Mouse (Mus musculus) bone marrow macrophage, adult 2 months (primary cell): ENCODE measurements around the gene Trim47. TPM values are rescaled to one million over a fixed set of nuclear protein-coding genes. Genes with fewer than 3 reads are reported as not detected.

Source experiments
- H3K27ac ChIP-seq: 2 replicates; pipeline ENCODE4 v1.5.1; 2012; ENCODE audit warnings: low read depth, low read length; ENCODE audit not compliant: insufficient read depth
- H3K4me1 ChIP-seq: 2 replicates; pipeline ENCODE4 v1.6.1; 2012; ENCODE audit warnings: low read length; ENCODE audit not compliant: control insufficient read depth, insufficient read depth
- H3K4me3 ChIP-seq: 2 replicates; pipeline ENCODE4 v1.5.1; 2012; ENCODE audit warnings: mild to moderate bottlenecking, low read length, moderate library complexity; ENCODE audit not compliant: insufficient read depth
- CTCF ChIP-seq: IDR thresholded peaks from 2 replicates; pipeline ENCODE4 v1.5.1; 2012; ENCODE audit warnings: low read depth, mild to moderate bottlenecking, low read length, moderate library complexity
- POLR2A ChIP-seq: IDR thresholded peaks from 2 replicates; pipeline ENCODE4 v1.6.1; 2012; ENCODE audit warnings: mild to moderate bottlenecking, low read depth, low read length, borderline replicate concordance
- polyA plus RNA-seq: library from polyadenylated mRNA; stranded (reverse); fragments of >200 nt; gene quantifications from 2 replicates; pipeline ENCODE4 v1.2.4, GENCODE M21; 2012; ENCODE audit not compliant: missing spikeins, insufficient read depth, insufficient read length

Trim47 gene
- 32.1 and 38.5 TPM in 2 replicates for polyA plus RNA-seq

- no peak within 1 kb of the TSS for H3K4me3 ChIP-seq
- peaks cover 17% of the 10 kb centered on the region for H3K4me1 ChIP-seq
- TF ChIP-seq CTCF (no peak), POLR2A (no peak)
- H3K27ac ChIP-seq: no peak within 1 kb of the TSS
These were observed at the start of gene Trim47 for GRCm38 (mm10) chr11:116127156-116127980. TSS of gene Trim47 (minus strand) at chr11:116127210.

DNA sequence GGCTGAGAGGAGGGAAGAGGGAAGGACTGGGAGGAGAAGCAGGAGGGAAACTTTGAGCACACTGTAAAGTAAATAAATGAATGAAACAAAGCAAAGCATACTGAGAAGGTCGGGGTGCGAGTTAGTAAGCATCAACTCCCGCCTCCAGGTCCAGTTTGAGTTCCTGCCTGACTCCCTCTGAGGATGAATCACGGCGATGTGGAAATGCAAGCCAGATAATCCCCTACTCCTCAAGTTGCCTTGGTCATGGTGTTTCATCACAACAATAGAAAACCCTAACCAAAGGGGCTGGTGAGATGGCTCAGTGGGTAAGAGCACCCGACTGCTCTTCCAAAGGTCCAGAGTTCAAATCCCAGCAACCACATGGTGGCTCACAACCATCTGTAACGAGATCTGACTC is 49.0 kb upstream of the Trim47 start:
- H3K4me3 ChIP-seq: no peak overlapping the region
- no peak for TF ChIP-seq POLR2A
- no peak for TF ChIP-seq CTCF
- peaks cover 1% of the 10 kb centered on the region for H3K4me1 ChIP-seq
- H3K27ac ChIP-seq: no peak overlapping the region

DNA sequence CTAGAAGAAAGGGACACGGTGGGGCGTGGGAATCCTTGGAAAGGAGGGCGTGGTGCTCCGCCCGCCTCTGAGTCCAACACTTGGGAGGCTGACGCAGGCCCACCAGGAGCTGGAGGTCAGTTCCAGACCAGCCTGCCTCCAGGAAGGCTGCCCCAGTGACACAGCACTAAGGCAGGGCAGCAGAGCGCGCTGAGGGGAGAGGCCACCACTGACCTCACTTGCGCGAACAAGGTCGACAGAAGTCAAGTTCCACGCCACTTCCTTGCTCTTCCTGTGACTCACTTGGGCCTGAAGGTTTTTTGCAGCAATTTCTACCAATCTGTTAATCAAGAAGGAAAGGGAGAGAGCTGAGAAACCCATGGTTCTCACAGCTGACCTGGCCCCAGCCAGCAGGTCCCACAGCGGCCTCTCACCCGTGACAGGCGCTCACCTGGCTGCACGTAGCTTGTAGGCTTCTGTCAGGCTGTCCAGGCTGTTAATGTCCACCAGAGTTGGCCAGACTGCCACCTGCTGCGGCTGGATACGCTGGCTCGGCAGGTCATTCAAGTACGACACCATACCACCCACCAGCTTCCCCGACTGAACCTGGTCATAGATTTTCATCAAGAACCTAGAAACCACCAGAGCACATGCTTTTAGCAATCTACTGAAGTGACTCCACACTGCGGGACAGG is 47.9 kb upstream of the Trim47 start:
- peaks cover 10% of the 10 kb centered on the region for H3K4me1 ChIP-seq
- no peak overlapping the region for H3K27ac ChIP-seq
- TF ChIP-seq POLR2A: no peak
- TF ChIP-seq CTCF: no peak
- no peak overlapping the region for H3K4me3 ChIP-seq

- TF ChIP-seq CTCF (no peak), POLR2A (no peak)
- Histone ChIP-seq H3K4me1 (peaks cover 16% of the 10 kb centered on the region), H3K27ac (no peak overlapping the region), H3K4me3 (no peak overlapping the region)
These were observed 44.9 kb upstream of the Trim47 start for GRCm38 (mm10) chr11:116171959-116172358.

GRCm38 (mm10) chr11:116170003-116170800 is 43.2 kb upstream of the Trim47 start:
- no peak overlapping the region for H3K4me3 ChIP-seq
- TF ChIP-seq POLR2A: no peak
- no peak for TF ChIP-seq CTCF
- peaks cover 17% of the 10 kb centered on the region for H3K4me1 ChIP-seq
- H3K27ac ChIP-seq: no peak overlapping the region

- H3K27ac ChIP-seq: no peak overlapping the region
- H3K4me3 ChIP-seq: no peak overlapping the region
- peaks cover 17% of the 10 kb centered on the region for H3K4me1 ChIP-seq
- TF ChIP-seq CTCF: no peak
- no peak for TF ChIP-seq POLR2A
These were observed 42.2 kb upstream of the Trim47 start for GRCm38 (mm10) chr11:116169214-116169613.

DNA sequence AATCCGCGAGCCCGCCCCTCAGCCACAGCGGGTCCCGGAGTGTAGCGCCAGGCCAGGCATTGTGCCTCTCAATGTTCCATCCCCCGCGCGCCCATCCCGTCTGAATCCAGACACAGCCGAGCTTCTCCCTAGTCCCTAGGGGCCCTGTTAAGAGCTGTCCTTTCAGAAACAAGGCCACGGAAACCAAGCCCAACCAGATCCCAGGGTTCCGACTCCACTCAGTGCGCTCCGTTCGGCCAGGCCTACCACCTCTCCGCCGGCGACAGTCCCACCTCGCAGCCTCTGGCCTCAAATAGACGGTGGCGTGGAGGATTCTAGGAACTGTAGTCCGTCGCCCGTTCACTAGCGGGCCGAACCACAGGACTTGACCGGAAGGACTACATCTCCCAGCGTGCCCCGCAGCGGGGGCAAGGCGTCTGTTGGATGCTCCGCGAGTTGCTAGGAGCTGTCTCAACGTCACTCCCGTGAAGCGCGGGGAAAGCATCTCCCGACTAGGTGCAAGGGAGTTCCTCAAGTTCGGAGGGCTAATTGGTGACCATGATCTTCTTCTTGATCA is 41.0 kb upstream of the Trim47 start, which contains the start of gene Fbf1:
Gene Fbf1, minus strand, starts transcription at position 283 of the 556 bp plus-strand sequence.
- no peak within 1 kb of the TSS for H3K27ac ChIP-seq

DNA sequence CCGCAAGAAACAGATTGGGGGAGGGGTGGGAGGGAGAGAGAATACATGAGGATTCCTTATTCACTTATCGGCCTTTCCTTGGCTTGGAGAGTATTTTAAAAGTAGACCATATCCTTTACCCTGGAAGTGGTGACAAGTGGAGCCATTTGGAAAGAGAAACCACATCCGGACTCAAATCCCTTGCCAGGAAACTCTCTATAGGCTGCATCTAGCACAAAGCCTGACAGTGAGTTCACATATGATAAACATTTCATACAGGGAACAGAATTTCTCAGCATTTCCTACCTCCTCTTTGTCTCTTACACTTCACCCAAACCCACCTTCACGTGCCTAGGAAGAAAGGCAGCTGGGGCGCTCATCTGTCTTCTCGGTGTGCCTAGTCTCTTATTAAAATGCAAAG is 40.2 kb upstream of the Trim47 start:
- H3K4me1 ChIP-seq: peaks cover 17% of the 10 kb centered on the region
- no peak for TF ChIP-seq CTCF
- TF ChIP-seq POLR2A: no peak
- peak overlapping the region; percentile 73 for H3K4me3 ChIP-seq
- no peak overlapping the region for H3K27ac ChIP-seq

More for the DNA sequence above, 41.0 kb upstream of the Trim47 start, which contains the start of gene Fbf1:
- TF ChIP-seq CTCF (no peak), POLR2A (no peak)
- Histone ChIP-seq H3K4me3 (peak within 1 kb of the TSS; percentile 73), H3K4me1 (peaks cover 17% of the 10 kb centered on the region)

DNA sequence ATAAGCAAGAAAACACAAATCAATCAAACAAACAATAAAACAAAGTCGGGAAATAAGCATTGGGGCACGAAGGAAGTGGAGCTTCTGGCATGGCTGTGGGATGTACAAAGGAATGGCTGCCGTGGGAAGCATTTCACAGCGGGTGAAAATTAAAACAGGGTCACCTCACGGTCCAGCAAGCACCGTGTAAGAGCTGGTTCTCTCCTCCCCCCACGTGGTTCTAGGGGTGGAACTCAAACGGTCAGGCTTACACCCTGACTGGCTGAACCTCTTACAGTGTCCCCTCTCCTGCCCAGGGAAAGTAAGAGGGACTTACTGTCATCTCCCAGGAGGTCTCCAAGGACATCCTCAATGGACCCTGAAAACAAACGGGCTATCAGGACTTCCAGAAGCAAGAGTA is 36.0 kb upstream of the Trim47 start:
- TF ChIP-seq POLR2A (no peak), CTCF (no peak)
- H3K4me1 ChIP-seq: peaks cover 3% of the 10 kb centered on the region; the same call in 1 of the 2 replicates
- H3K4me3 ChIP-seq: no peak overlapping the region
- no peak overlapping the region for H3K27ac ChIP-seq
